Mouse (Mus musculus) urinary bladder, postnatal 14 days (tissue): ENCODE measurements around the gene Flcn.
"Not testable (repeated sequence)": the region's sequence is repeated elsewhere in the genome, so short reads cannot be mapped to it uniquely, and the experiment has no call there.

Experiments
- DNase-seq: peaks from one replicate; pipeline ENCODE4 v3.0.0; 2021; ENCODE audit warnings: low spot score

The Flcn gene

DNA sequence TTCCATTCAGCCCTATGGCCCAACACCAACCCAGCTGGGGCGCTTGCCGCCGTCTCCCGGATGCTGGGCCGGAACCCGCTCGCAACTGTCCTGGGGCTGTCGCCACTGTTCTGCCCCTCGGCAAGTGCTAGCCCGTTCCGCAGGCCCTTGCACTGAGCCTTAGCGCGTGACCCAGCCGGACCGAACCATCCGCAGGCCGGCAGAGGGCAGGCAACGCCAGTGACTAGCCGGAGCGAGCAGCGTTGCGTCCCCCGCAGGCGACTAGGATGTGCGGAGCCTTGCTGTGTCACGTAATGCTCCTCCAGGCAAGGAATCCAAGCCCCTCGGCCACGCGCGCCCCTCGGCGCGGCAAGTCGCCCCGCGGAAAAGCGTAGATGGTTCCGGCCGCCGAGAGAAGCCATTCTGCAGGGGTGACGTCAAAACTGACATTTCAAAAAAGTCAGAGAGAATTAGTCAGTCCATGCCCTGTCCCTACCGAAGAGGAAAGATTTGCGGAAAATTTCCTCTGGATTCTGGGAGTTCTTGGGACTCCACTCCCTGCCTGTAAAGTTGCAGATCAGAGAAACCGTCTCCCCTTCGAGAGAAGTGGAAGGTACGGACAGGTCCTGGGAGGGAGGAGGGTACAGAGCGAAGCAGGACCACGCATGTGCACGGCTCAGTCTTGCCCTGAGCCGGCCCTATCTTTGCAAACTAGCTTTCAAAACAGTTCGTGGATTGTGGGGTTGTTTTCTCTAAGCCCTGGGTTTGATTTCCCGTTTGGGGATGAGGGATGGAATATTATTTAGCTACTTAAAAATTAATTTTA, at the start of gene Flcn:
TSS of gene Flcn (minus strand) at position 347 of the 805 bp plus-strand sequence.
- peak; percentile 81 for DNase-seq

DNA sequence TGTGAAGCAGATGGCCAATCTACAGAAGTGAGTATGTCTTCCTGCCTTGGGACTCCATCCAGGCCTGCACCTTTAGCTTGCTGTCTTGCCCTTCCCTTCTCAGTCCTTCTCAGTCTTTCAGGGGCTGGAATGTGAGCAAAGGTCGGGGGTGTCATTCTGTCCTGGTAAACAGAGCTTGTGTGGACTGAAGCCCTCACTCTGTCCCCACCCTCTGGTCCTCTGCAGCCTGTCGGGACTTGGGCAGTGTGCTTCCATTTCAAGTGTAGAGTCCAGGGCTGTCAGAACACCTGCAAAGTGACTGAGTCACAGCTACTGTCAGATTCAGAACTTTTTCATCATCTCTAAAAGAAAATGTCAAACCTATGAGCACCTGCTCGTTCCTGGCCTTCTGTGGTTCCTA, 43.0 kb upstream of the Flcn start:
- no peak for DNase-seq

DNA sequence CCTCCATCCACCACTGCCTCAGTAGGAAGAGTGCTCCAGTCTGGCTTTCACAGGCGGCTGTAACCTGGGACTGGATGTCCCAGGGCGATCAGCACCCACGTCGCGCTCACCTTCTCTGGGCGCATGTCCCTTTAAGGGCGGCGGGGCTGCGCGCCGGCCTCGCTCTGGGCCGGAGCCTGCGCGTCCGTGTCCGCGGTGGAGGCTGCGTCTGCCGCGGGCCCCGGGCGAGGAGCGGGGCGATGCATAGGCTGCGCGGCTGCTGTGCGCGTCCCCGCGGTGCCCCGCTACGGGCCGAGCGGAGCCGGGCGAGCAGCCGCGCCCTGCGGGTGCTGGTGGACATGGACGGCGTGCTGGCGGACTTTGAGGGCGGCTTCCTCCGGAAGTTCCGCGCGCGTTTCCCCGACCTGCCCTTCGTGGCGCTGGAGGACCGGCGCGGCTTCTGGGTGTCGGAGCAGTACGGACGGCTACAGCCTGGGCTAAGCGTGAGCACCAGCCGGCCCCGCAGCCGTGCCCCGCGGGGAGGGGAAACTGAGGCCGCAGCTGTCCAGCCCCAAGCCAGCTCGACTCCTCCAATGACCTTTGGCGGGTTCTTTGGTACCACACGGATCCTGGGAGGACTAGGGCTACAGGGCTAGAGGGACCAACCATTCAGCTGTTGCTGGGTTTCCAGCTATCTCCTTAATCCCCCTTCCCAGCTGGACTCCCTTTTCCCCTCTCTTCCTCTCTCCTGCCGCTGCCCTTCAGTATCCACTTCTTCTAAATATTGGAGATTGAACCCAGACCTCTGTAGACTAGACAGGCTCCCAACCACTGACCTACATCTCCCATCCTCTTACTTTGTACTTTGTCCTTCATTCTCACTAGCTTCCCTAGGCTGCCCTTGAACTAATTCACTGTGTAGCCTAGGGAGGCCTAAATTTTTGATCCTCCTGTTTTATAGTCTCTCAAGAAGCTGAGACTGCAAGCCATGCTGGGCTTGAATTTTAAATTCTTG, 38.4 kb upstream of the Flcn start:
- DNase-seq = peak; percentile 80

DNA sequence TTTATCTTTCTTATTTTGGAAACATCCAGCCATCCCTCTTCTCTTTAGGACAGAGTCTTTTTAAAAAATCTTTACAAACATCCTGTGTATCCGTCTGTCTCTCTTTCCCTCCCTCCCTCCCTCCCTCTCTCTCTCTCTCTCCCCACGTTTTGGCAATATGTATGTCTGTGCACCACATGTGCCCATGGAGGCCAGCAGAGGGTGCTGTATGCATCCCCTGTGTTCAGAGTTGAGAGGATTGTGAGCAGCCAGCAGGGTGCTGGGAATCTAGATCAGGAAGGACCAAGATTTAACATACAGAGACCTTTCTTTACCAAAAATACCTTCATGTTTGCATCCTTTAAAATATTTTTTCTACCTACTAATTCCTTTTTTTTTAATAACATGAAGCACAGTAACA, 37.3 kb upstream of the Flcn start:
- peak; percentile 48 for DNase-seq

GRCm38 (mm10) chr11:59846311-59846710, 36.5 kb upstream of the Flcn start:
- DNase-seq = no peak

DNA sequence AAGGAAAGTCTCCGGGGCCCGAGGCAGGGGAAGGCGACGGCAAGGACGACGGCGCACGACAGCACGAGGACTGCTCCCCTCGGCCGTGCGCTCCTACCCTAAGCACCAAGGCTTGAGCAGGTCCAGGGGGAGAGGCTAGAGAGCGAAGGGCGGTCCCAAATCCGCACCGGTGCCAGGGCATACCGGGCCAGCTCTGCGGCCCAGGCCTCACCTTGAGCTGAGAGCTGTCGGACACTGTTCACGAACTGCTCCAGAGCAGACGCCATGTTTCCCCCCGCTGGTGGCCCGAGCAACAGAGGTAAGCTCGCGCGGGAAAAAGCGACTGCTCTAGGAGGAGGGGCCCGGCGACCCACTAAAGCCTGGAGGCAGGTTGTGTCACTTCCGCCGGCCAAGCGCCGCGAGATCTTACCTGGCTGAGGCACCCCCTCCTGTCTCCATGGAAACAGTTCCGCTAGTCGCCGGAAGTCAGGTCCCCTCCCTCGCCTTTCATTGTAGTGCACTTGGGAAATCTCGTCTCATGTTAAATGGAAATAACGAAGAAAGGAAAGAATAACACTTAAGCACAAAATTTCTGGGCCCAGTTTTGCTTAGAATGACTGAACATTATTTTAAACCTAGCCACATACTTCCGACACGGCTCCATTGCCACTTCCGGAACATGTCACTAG, 29.8 kb upstream of the Flcn start, which contains the start of gene Cops3:
TSS of gene Cops3 (minus strand) at position 380 of the 668 bp plus-strand sequence.
- DNase-seq = peak; percentile 96

- DNase-seq = peak; percentile 94
Measured at GRCm38 (mm10) chr11:59839008-59839458, 29.2 kb upstream of the Flcn start, which contains the start of gene Nt5m. TSS of gene Nt5m (plus strand) at chr11:59839447.

DNA sequence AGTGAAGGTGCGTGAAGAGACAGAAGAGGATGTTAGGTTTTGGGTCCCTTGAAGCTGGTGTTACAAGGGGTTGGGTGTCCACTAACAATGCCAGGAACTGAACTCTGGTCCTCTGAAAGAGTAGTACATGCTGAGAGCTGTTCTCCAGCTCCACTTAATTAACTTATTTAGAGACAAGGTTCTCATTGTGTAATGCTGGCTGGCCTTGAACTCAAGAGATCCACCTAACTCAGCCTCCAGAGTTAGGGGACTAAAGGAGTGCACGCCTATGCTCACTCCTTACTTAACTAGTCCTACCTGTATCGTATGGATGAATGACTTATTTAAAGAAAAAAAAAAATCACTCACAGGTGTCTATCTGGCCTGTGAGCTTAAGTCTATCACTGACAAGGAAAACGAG, 28.6 kb upstream of the Flcn start:
- DNase-seq = no peak

GRCm38 (mm10) chr11:59837789-59838188, 28.0 kb upstream of the Flcn start:
- not testable (repeated sequence) for DNase-seq

- no peak for DNase-seq
Measured at GRCm38 (mm10) chr11:59821625-59822024, 11.8 kb upstream of the Flcn start.

DNA sequence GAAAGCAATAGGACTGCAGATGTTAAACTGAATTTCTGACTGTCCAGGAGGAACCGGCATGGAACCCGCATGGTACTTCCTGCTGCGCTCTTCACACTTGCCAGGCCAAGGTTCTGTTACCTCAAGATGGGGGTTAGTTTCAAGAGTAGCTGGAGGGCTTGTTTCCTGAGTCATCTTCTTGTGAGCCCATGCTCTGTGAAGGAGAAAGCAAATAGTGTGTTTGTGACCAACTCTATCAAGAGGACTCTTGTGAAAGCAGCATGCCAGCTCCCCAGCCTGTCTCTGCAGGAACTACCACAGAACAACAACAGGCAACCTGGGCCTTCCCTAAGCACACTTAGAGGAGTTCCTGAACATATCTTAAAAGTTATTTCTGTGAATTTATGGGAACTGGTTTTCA, 8.1 kb upstream of the Flcn start:
- DNase-seq = no peak

- no peak for DNase-seq
Measured at GRCm38 (mm10) chr11:59815482-59816065, 5.8 kb upstream of the Flcn start.

- DNase-seq = no peak
Measured at GRCm38 (mm10) chr11:59814936-59815335, 5.1 kb upstream of the Flcn start.

DNA sequence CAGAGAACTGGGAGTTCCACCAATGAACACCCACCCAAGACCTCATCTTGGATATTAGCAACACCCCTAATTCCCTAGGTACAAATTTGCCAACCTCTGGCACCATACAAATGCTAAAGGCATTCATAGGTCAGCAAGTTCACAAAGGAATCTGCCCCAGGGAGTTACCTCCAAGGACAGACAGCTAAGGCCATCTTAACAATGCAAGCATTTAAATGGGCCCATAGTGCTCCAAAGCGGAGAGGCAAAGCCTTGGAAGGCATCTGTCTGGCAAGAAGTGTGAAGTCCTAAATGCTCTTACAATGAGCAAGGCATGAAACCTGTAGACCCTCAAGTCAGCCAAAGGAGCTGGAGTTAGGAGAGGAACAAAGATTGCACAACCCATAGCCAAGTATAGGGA, 4.5 kb upstream of the Flcn start:
- DNase-seq = no peak

DNA sequence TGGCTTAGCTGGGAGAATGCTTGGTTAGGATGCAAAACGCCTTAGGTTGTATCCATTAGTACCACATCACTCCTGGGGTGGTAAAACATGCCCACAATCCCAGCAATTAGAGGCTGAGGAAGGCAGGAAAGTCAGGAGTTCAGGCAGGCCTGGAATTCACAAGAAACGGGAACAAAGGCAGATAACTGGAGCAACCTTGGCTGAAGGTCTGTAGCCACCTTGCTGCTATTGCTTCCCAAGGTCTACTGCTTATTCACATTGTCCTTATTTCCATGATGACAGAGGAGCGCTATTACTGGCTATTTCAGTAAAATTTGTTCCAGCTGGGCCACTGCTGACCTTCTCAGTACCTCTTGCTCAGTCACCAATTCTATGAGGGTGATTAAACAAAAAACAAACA, 3.5 kb upstream of the Flcn start:
- DNase-seq = no peak

- no peak for DNase-seq
Measured at GRCm38 (mm10) chr11:59811211-59811610, 1.4 kb upstream of the Flcn start.

- no peak for DNase-seq
Measured at GRCm38 (mm10) chr11:59810480-59811158, 803 bp upstream of the Flcn start.

- peak; percentile 23 for DNase-seq
Measured at GRCm38 (mm10) chr11:59809071-59809669, 646 bp downstream of the Flcn start.

GRCm38 (mm10) chr11:59808170-59808960, 1.5 kb downstream of the Flcn start:
- no peak for DNase-seq

DNA sequence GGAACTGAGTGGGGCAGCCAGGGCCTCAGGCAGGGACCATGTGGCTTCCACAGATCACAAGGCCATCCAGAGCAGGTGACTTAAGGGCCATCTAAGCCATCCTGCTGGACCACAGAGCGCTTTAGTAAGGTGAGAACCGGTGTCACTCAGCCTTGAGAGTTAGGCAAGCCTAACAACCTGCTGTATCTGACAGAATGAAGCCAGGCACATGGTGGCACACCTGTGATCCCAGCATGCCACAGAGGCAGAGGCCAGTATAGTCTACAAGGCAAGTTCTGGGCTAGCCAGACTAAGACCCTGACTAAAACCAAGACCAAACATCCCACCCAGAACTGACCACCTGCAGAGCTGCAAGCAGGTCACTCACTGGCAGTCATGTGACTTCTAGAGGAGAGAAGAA, 4.2 kb downstream of the Flcn start:
- no peak for DNase-seq
